Mouse (Mus musculus) lung, postnatal 0 days (tissue): ENCODE measurements around the gene Atf7ip.

Experiments
- CTCF ChIP-seq: IDR thresholded peaks from 2 replicates; pipeline ENCODE4 v1.5.1; 2016; ENCODE audit warnings: antibody characterized with exemption, mild to moderate bottlenecking
- EP300 ChIP-seq: IDR thresholded peaks from 2 replicates; pipeline ENCODE4 v1.6.1; 2016; ENCODE audit warnings: antibody characterized with exemption, mild to moderate bottlenecking, control low read depth

DNA sequence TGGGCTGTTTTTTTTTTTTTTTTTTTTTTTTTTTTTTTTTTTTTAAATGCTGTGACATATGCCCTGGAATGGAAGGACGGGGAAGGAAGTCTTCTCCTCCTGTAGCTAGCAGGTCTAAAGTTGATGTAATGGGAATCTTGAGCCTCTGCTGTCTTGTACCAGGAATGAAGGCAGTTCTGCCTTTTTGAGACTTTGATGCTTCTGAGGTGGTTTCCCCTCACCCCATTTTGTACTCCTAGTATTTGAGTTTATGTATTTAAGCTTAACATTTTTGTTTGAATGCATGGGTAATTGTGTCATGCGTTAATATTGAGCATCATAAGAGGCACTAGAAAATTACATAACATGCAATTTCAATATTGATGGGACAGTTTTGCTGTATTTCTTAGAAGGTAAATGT lies 14.4 kb downstream of the Atf7ip start:
- TF ChIP-seq EP300 (no peak), CTCF (no peak)
